Mouse (Mus musculus): ENCODE measurements around the gene Prmt1. TPM values are rescaled to one million over a fixed set of nuclear protein-coding genes. Genes with fewer than 3 reads are reported as not detected.
A peak's percentile ranks its signal among the peaks of the same experiment; 100 is the strongest.

Gene Prmt1
- total RNA-seq, 2 experiments from 2014 or later: 236 to 262 TPM

GRCm38 (mm10) chr7:44952611-44953306 is 33.6 kb downstream of the Prmt1 start:
- peak; percentile 96 to 97 for DNase-seq

DNA sequence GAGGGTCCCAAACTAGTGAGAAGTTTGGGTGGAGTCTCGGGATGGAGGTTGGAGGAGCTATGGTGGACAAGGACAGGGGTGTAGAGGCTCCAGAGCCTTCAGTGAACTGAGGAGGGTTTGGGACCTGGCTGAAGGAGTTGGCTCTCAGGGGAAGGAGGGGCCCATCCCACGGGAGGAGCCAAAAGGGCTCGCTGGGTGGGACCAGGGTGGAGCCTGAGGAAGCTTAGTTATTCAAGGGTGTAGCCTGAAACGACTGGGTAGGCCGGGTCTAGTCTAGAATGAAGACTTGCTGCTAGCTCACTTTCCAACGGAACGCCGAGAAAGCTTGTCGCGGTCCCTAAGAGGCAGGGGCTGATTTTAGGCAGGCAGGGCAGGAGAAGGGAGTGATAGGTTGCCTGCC is 34.4 kb downstream of the Prmt1 start:
- peak; percentile 90 for DNase-seq

GRCm38 (mm10) chr7:44949922-44950321 is 36.4 kb downstream of the Prmt1 start:
- no peak for DNase-seq

- DNase-seq: no peak
Measured at GRCm38 (mm10) chr7:44942904-44943303, 43.5 kb downstream of the Prmt1 start, which contains the start of gene Tsks. Tsks (plus strand) TSS chr7:44943204.

DNA sequence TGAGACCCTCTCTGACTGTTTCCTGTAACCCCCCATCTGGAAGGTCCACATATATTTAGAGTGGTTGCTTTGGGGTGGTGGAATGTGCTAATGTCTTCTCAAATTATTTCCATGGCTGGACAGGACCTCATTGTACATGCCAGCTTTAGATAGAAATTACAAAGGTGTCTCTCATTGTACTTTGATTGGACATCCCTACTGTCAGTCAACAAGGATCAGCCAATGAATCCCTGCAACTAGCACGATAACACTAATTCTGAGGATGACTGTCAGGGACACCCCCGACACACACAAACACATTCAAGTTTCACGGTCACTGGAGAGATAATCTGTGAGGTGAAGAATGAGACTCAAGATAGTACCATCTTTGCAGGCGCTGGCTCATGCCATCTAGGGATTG is 47.7 kb downstream of the Prmt1 start:
- DNase-seq: no peak

DNA sequence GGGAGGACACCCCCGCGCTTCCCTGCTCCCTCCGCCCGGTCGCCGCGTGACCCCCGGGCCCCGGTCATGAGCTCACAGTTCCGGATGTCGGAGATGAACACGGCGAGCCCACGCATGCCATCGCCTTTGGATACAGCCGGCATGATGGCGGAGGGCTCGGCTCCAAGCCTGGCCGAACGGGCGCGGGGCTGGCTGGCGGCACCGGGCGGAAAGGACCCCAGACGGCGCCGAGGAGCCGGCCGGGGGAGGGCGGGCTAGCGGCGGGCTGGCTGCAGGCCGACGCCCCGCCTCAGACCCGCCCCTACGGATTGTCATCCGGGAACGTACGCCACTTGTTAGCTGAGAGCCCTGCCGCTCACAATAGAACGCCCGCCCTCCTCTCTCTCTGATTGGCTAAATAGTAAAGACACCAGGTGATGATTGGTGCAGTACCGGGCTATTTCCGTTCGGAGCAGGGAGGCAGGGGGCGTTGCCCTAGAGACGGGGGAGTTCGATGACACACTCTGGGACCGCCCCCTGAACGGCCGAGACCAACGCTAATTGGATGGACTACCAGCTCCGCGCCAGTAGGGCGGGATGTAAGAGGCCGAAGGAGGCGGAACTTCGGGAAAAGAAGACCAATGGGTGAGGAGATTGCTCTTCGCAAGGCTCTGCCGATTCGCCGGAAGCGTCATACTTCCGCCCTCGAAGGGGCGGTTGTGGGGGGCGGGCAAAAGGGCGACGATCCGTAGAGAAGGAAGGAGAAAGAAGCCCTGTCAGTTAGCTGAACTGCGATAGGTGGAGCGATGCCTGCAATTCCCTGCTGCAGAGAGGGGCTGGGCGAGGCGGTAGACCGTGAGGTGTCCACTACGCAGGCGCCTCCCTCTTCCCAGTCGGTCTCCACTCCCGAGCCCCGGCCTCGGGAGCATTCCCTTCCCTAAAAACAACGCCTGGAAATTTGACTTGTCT is 56.9 kb downstream of the Prmt1 start, which contains the start of gene Ap2a1:
Ap2a1 (minus strand) TSS at position 293 of the 948 bp plus-strand sequence.
- peak; percentile 99 for DNase-seq

GRCm38 (mm10) chr7:44928570-44928969 is 57.8 kb downstream of the Prmt1 start:
- DNase-seq: no peak

Small RNA genes lying within 50 kb of the gene (microRNA-seq; reads per million reads assigned to microRNA genes)
- gene Mir7054: not detected

Other genes with a start within 250 kb of the Prmt1 start
- 10 to 100 TPM; 47.5 to 50.6 TPM for gene Vrk3, start 238.2 kb downstream of the Prmt1 start, total RNA-seq (2021)
- under 1 TPM; 0.49 to 0.70 TPM for gene Zfp473, start 235.5 kb downstream of the Prmt1 start, total RNA-seq (2021)
- gene Nup62, start 170.5 kb downstream of the Prmt1 start, total RNA-seq (2021): 10 to 100 TPM; 40.9 to 42.5 TPM
- gene Il4i1, start 170.2 kb downstream of the Prmt1 start, total RNA-seq (2021): 1 to 10 TPM; 2.0 to 2.6 TPM
- 100 to 1,000 TPM; 135 to 151 TPM for gene Atf5, start 169.9 kb downstream of the Prmt1 start, total RNA-seq (2021)
- gene Akt1s1, start 137.6 kb downstream of the Prmt1 start, total RNA-seq (2021): 100 to 1,000 TPM; 108 to 118 TPM
- gene Tbc1d17, start 137.5 kb downstream of the Prmt1 start, total RNA-seq (2021): 10 to 100 TPM; 54.1 to 73.4 TPM
- 10 to 100 TPM; 41.7 to 50.6 TPM for gene Pnkp, start 129.4 kb downstream of the Prmt1 start, total RNA-seq (2021)
- gene Ptov1, start 116.8 kb downstream of the Prmt1 start, total RNA-seq (2021): 100 to 1,000 TPM; 215 to 274 TPM
- gene Med25, start 93.9 kb downstream of the Prmt1 start, total RNA-seq (2021): 10 to 100 TPM; 86.1 to 97.1 TPM
- 10 to 100 TPM; 24.9 to 25.8 TPM for gene Fuz, start 90.5 kb downstream of the Prmt1 start, total RNA-seq (2021)
- gene Ap2a1, start 57.1 kb downstream of the Prmt1 start, total RNA-seq (2021): 100 to 1,000 TPM in 1 of 2 experiments, 10 to 100 TPM in 1; 95.0 to 106 TPM
- not detected for gene Tsks, start 43.4 kb downstream of the Prmt1 start, total RNA-seq (2021)
- gene Cpt1c, start 11.7 kb downstream of the Prmt1 start, total RNA-seq (2021): 10 to 100 TPM in 1 of 2 experiments, 1 to 10 TPM in 1; 8.6 to 10.7 TPM
- 100 to 1,000 TPM in 1 of 2 experiments, 10 to 100 TPM in 1; 90.4 to 123 TPM for gene Irf3, start 11.1 kb upstream of the Prmt1 start, total RNA-seq (2021)
- gene Bcl2l12, start 12.1 kb upstream of the Prmt1 start, total RNA-seq (2021): 10 to 100 TPM; 16.5 to 17.4 TPM
- gene Scaf1, start 29.8 kb upstream of the Prmt1 start, total RNA-seq (2021): 10 to 100 TPM; 76.9 to 82.6 TPM
- gene Rras, start 31.4 kb upstream of the Prmt1 start, total RNA-seq (2021): 100 to 1,000 TPM in 1 of 2 experiments, 10 to 100 TPM in 1; 98.9 to 101 TPM
- gene Prr12, start 66.3 kb upstream of the Prmt1 start, total RNA-seq (2021): 10 to 100 TPM; 47.7 to 59.7 TPM
- 10 to 100 TPM; 50.5 to 65.3 TPM for gene Nosip, start 75.9 kb upstream of the Prmt1 start, total RNA-seq (2021)
- 10 to 100 TPM; 18.1 to 20.5 TPM for gene Prrg2, start 76.1 kb upstream of the Prmt1 start, total RNA-seq (2021)
- 10 to 100 TPM; 32.2 to 38.3 TPM for gene Rcn3, start 105.7 kb upstream of the Prmt1 start, total RNA-seq (2021)
- gene Fcgrt, start 117.3 kb upstream of the Prmt1 start, total RNA-seq (2021): 100 to 1,000 TPM; 116 to 138 TPM
- 1,000 to 10,000 TPM; 1,231 to 1,372 TPM for gene Rps11, start 137.9 kb upstream of the Prmt1 start, total RNA-seq (2021)
- gene Rpl13a, start 142.2 kb upstream of the Prmt1 start, total RNA-seq (2021): 1,000 to 10,000 TPM; 1,621 to 1,757 TPM
- not detected for gene Gm45713, start 149.7 kb upstream of the Prmt1 start, total RNA-seq (2021)
- 10 to 100 TPM; 15.3 to 25.5 TPM for gene Flt3l, start 149.9 kb upstream of the Prmt1 start, total RNA-seq (2021)
- 10 to 100 TPM; 59.1 to 77.0 TPM for gene Pih1d1, start 167.7 kb upstream of the Prmt1 start, total RNA-seq (2021)
- 10 to 100 TPM; 62.7 to 76.7 TPM for gene Aldh16a1, start 168.0 kb upstream of the Prmt1 start, total RNA-seq (2021)
- gene Slc17a7, start 177.4 kb upstream of the Prmt1 start, total RNA-seq (2021): under 1 TPM in 1 of 2 experiments, not detected in 1; 0.17 TPM
- not detected for gene Gfy, start 193.0 kb upstream of the Prmt1 start, total RNA-seq (2021)
- gene Pth2, start 194.4 kb upstream of the Prmt1 start, total RNA-seq (2021): not detected
- not detected for gene Ccdc155, start 218.3 kb upstream of the Prmt1 start, total RNA-seq (2021)
- gene Dkkl1, start 225.6 kb upstream of the Prmt1 start, total RNA-seq (2021): not detected
- gene Tead2, start 229.2 kb upstream of the Prmt1 start, total RNA-seq (2021): 10 to 100 TPM; 10.6 to 15.3 TPM